Mouse (Mus musculus): ENCODE measurements around the gene Olfr54. TPM values are rescaled to one million over a fixed set of nuclear protein-coding genes. Genes with fewer than 3 reads are reported as not detected.

Gene Olfr54
- not detected in 2 replicates for polyA plus RNA-seq (2021; fragmentation: Nextera tagmentation)
- long read RNA-seq, experiment 1 = 0 reads
- long read RNA-seq, experiment 2 = 0 reads

GRCm38 (mm10) chr11:51013936-51014335, at the start of gene Olfr54:
Gene Olfr54 (plus strand): TSS chr11:51014236.

GRCm38 (mm10) chr11:50966230-50966629, 47.8 kb upstream of the Olfr54 start, which contains the start of gene Olfr1378:
Gene Olfr1378 (plus strand): TSS chr11:50966530.

GRCm38 (mm10) chr11:50981667-50982066, 32.4 kb upstream of the Olfr54 start, which contains the start of gene Olfr1377:
Gene Olfr1377 (plus strand): TSS chr11:50981967.

DNA sequence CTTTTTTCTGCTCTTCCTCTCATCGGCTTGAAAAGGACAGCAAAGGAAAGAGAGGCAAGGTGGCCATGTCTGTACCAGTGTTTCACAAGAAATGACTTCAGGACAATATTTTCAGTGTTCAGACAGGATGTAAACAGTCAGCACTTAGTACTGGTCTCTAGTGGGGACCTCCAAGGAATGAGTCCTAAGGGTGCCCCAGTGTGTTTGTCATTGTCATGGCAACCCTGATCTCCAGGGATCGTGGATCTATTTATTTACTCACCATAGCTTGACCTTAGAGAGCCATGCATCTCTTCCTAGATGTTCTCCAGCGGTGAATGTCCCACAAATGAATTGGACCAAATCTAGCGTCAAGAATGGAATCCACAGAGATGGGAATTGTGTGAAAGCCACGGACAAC, 10.7 kb upstream of the Olfr54 start, which contains the start of gene Olfr51:
Gene Olfr51 (plus strand): TSS at position 301 of the 400 bp plus-strand sequence.

GRCm38 (mm10) chr11:51047809-51048208, 33.8 kb downstream of the Olfr54 start, which contains the start of gene Olfr1375:
Gene Olfr1375 (plus strand): TSS chr11:51048109.

GRCm38 (mm10) chr11:51059151-51059571, 45.1 kb downstream of the Olfr54 start, which contains the start of gene Zfp354a:
Gene Zfp354a (plus strand): TSS chr11:51059257.

Other genes with a start within 250 kb of the Olfr54 start
- 8.1 and 9.9 TPM in 2 replicates for gene Zfp354c, start 186.5 kb upstream of the Olfr54 start, polyA plus RNA-seq (2021; fragmentation: Nextera tagmentation)
- 0.97 and 1.4 TPM in 2 replicates for gene Zfp879, start 172.7 kb upstream of the Olfr54 start, polyA plus RNA-seq (2021; fragmentation: Nextera tagmentation)
- not detected in 2 replicates for gene Grm6, start 163.6 kb upstream of the Olfr54 start, polyA plus RNA-seq (2021; fragmentation: Nextera tagmentation)
- gene Zfp454, start 126.6 kb upstream of the Olfr54 start, polyA plus RNA-seq (2021; fragmentation: Nextera tagmentation) = 2.8 and 3.2 TPM in 2 replicates
- gene Zfp2, start 98.1 kb upstream of the Olfr54 start, polyA plus RNA-seq (2021; fragmentation: Nextera tagmentation) = 14.9 and 18.5 TPM in 2 replicates
- gene Zfp354b, start 82.6 kb upstream of the Olfr54 start, polyA plus RNA-seq (2021; fragmentation: Nextera tagmentation) = 2.9 and 3.2 TPM in 2 replicates
- gene 4933414I15Rik, start 70.5 kb upstream of the Olfr54 start, polyA plus RNA-seq (2021; fragmentation: Nextera tagmentation) = not detected in 2 replicates
- gene Prop1, start 60.5 kb upstream of the Olfr54 start, polyA plus RNA-seq (2021; fragmentation: Nextera tagmentation) = not detected in 2 replicates
- not detected in 2 replicates for gene Olfr1378, start 47.7 kb upstream of the Olfr54 start, polyA plus RNA-seq (2021; fragmentation: Nextera tagmentation)
- not detected in 2 replicates for gene Olfr1377, start 32.3 kb upstream of the Olfr54 start, polyA plus RNA-seq (2021; fragmentation: Nextera tagmentation)
- not detected in 2 replicates for gene Olfr51, start 10.6 kb upstream of the Olfr54 start, polyA plus RNA-seq (2021; fragmentation: Nextera tagmentation)
- not detected in 2 replicates for gene Olfr1375, start 33.9 kb downstream of the Olfr54 start, polyA plus RNA-seq (2021; fragmentation: Nextera tagmentation)
- gene Zfp354a, start 45.0 kb downstream of the Olfr54 start, polyA plus RNA-seq (2021; fragmentation: Nextera tagmentation) = 5.0 and 5.1 TPM in 2 replicates
- not detected in 2 replicates for gene Gm12569, start 206.2 kb downstream of the Olfr54 start, polyA plus RNA-seq (2021; fragmentation: Nextera tagmentation)
- gene Clk4, start 247.5 kb downstream of the Olfr54 start, polyA plus RNA-seq (2021; fragmentation: Nextera tagmentation) = 25.1 and 29.1 TPM in 2 replicates
- gene BC049762, start 248.8 kb downstream of the Olfr54 start, polyA plus RNA-seq (2021; fragmentation: Nextera tagmentation) = 0.38 and 0.54 TPM in 2 replicates